Mouse (Mus musculus): Measurements from ENCODE around the gene Cela3b.
A peak's percentile ranks its signal among the peaks of the same experiment; 100 is the strongest.
"Not testable (repeated sequence)": the region's sequence is repeated elsewhere in the genome, so short reads cannot be mapped to it uniquely, and the experiment has no call there.

Cela3b gene

GRCm38 (mm10) chr4:137417712-137418564 lies 12.4 kb downstream of the Cela3b start:
- DNase-seq (ENCODE audit: low spot score in 2 of 2): no peak

DNA sequence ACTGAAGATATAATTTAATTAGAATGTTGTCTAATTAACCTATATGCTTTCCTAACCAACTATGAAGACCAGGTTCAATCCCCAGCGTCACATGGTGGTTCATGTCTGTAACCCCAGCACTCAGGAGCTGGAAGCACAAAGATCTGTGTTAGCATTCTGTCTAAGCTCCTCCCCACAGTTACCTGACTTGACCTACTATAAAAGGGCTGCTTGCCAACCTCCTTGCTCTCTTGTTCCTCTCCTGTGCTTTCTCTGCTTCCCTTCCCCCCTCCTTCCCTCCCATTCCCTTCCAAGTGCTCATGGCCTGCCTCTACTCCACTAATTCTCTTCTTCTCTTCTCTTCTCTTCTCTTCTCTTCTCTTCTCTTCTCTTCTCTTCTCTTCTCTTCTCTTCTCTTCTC lies 15.4 kb downstream of the Cela3b start:
- no peak for DNase-seq (ENCODE audit: low spot score in 2 of 2)

DNA sequence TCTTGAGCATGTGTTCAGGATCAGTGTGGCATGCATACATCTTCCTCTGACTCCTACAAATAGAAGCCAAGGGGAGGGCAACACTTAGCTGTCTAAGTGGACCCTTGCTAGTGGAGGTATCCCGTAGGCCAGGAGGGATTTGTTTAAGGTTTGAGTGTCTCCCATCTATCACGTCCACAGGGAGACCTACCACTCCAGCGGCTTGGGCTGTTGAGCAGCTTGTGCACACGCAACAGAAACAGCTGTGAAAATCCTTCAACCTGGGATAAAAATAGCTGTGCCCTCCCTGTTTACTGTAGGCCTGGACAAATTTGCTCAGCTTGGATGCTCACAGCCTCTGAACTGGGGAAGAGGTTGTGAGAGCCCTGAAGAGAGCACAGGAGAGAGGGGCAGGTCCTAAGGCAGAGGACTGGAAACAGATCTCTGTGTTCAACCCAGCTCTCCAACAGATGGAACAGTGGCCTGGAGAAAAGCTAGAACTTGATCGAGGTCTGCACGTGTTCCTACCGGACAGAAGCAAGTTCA lies 18.1 kb downstream of the Cela3b start:
- not testable (repeated sequence) for DNase-seq (ENCODE audit: low spot score in 2 of 2)

DNA sequence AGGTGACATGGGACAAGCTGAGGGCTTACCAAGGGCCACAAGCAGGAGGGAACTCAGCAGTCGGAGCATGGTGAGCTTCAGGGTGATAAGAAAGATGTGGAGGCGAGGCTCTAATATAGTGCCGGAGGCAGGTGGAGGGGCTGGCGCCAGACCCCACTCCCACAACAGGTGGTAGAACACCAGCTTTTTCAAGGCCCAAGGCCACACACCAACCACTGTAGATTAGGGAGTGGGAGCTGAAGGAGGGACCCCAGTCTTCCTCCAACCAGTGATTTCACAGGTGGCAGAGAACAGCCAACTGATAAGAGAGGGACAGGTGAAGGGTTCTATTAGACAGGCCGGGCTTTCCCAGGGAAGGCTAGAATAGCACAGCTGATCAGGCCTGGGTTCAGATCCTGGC lies 20.6 kb downstream of the Cela3b start, which contains the start of gene Cela3a:
Cela3a (minus strand) TSS at position 101 of the 400 bp plus-strand sequence.
- no peak for DNase-seq (ENCODE audit: low spot score in 2 of 2)

DNA sequence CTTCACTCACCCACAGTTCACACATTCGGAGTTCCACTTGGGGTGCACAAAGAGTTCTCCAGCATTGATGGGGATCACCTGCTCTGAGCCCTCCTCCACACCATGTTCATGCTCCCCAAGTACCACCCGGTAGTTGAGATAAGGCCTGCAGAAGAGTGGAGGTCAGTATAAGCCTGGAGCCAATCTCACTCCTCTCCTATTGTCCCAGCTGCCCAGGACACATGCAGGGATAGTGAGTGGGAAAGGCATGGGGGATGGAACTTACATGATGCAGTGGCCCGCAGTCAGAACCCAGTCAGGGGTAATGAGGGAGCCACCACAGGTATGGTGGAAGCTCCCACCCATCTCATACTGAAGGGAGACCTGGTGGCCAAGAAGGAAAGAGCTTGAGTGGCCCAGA lies 24.8 kb downstream of the Cela3b start:
- DNase-seq (ENCODE audit: low spot score in 2 of 2): no peak

DNA sequence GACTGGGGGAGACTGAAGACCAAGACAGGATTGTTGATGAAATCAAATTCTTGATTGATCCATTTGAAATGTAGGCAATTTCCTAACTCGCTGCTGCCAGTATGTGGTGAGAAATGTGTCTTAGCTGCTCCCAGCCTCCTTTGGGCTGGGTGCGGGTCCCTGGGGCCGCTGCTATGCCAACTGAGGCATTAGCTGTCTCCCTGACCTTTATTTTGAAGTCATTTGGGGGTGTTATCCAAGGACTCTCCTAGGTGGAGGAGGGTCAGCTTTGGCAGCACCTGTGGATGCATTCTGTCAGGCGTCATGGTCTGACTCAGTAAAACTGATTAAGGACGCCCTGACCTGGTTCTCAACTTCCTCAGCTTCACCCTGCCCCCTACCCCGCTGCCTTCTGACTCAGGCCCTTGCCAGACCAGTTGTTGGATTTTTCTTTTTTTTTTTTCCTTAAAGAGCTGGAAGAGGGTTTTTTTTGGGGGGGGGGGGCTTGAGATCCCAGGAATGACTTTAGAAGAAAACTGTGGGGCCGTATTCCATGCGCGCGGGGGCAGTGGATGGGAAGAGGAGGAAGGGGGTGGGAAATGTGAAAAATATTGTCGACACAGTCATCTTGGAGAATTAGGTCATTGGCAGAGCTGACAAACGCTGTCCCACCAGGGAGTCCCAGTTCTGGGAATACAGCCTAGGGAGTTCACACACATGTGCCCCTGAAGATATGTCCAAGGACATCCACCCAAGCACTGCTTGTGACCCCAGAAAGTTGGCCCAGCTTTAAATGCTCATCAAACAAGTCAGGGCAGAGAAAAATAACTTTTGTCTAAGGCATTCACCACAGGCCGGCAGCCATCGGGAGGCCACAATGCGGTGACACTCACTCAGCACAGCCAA lies 33.5 kb downstream of the Cela3b start:
- peak; percentile 44 to 76 for DNase-seq (ENCODE audit: low spot score in 2 of 2)

DNA sequence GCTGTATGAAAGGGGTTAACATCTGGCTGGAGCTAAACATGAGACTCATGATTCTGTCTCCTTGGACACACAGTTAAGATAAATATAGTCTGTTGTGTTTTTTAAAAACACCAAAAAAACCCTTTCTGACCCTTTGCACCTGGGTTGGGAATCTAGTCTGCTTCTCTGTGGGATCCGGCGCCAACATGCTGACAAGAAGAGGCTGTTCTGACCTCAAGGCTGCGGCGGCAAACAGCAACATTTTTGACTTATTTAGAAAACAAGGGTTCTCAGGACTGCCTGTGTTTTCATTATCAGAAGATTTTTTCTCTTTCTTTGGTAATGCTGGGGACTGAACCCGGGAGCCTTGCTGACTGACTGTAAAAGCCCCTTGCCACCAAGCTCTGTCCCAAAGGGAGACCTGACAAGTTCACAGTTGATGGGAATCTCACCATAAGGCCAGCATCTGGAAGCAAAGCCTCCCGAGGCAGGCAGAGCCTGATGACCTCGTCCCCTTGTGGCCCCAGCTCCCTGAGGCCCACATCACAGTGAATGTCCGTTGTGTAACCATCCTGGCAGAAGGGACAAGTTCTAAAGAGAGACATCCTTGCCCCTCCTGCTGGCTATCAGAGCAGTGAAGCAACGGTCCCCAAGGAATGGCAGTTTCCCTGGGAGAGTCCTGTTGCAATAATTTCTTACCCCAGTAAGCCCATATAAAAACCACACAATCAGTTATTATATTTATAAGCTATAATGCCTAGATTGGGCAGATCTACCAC lies 36.8 kb downstream of the Cela3b start:
- DNase-seq (ENCODE audit: low spot score in 2 of 2): peak in 1 of 2 experiments; percentile 64

GRCm38 (mm10) chr4:137392874-137393273 lies 37.5 kb downstream of the Cela3b start:
- no peak for DNase-seq (ENCODE audit: low spot score in 2 of 2)

GRCm38 (mm10) chr4:137391287-137391686 lies 39.1 kb downstream of the Cela3b start:
- no peak for DNase-seq (ENCODE audit: low spot score in 2 of 2)

DNA sequence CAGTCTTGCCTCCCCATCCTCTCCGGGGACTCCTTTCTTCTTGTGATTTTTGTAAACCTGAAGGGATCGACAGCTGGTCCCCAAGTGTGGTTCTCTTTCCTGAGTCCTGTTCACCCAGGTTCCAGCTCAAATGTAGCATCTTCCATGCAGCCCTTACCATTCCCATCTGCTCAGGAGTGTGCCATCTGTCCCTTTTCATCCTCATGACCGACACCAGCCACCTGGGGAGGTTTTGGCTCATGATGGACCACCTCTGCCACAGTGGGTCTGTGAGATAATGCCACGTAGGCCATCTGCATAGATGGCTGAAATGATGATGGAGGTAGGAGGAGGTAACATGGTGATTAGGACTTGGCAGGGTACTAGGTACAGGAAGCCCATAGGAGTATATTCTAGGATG lies 40.1 kb downstream of the Cela3b start:
- DNase-seq (ENCODE audit: low spot score in 2 of 2): no peak

DNA sequence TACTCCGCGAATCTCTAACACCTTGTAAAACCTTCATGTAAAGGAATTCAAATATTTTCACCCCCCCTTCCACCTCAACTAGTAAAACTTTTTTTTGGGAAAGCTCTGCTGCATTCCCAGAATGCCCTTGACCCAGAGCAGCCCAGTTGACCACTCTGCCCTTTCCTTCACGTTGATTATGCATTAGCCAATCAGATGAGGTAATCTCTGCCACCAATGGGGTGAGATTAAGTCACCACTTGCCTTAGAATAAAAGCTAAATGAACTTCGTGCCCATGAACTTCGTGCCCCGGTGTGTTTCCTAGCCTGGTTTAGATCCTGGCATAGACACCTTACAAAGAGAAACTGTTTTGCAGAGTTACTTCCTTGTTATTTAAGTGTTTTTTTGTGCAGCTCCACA lies 41.4 kb downstream of the Cela3b start:
- no peak for DNase-seq (ENCODE audit: low spot score in 2 of 2)

DNA sequence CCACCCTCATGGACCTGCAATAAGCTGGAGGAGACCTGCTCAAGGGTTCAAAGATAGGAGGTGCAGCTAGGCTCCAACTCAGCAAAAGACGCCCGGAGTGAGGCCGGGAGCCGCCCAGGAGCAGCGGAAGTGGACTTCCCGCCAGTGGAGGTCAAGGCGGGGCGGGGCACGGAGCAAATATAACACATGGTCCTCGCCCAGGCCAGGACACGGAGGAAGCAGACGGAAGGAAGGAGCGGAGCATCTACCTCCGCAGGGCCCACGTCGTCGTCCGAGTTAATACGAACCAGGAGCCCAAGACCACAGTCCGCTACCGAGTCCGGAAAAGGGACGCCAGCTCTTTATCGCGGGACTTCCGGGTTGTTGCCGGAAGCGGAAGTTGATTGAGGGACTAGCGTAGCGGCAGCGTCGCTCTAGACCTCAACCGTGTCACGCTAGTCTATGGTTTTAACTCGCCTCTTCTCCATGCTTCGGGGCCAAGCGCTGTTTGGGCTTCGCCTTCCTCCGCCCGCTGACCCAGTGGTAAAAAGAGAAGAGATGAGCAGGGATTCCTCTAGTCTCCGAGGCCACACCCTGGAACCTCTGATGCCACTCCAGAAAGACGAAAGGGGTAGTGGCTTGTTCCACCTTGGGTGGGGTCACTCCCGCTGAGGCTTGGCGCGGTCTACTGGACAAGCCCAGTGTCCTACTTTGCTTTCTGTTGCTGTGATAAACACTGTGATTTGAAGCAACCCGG lies 42.1 kb downstream of the Cela3b start:
- DNase-seq (ENCODE audit: low spot score in 2 of 2): peak; percentile 85 to 86

GRCm38 (mm10) chr4:137387482-137388058 lies 42.8 kb downstream of the Cela3b start:
- no peak for DNase-seq (ENCODE audit: low spot score in 2 of 2)

DNA sequence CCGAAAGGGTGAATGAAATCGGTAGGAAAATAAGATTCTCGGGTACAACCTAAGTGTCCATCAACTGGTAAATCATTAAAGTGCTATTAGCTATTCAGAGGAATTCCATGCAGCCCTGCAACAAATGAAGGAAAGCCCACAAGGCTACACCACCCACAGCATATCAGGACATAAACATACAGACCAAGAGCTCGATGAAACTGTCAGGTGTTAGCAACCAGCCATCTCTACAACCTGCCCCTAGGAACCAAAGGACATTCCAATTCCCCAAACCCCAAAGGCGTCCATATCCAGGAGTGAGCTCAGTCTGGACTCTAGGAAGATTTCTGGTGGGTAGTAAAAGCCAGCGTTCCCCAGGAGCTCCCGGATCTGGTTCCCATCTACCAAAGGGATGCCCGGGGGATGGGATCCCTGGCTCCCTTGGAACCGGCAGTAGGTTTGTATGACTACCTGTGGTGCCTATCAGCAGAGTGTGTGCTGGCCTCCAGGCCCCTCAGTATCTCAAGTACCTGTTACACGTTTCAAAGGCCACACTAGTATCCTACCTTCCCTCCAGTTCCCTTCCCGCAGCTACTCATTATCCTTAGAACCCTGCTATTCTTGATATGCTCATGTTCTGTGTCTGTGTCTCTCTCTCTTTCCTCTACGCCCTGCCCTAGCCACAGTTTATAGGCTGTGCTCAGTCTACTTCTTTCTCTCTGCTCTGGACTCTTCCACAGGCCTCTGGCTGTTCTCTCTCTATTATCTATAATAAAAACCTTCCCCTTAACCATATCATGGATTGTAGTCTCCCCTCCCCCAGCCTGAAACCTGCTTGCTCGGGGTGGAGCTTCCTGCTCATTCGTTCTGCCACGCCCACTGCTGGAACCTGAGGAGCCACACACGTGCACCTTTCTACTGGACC lies 49.4 kb downstream of the Cela3b start:
- no peak for DNase-seq (ENCODE audit: low spot score in 2 of 2)

GRCm38 (mm10) chr4:137379713-137380255 lies 50.6 kb downstream of the Cela3b start:
- no peak for DNase-seq (ENCODE audit: low spot score in 2 of 2)

DNA sequence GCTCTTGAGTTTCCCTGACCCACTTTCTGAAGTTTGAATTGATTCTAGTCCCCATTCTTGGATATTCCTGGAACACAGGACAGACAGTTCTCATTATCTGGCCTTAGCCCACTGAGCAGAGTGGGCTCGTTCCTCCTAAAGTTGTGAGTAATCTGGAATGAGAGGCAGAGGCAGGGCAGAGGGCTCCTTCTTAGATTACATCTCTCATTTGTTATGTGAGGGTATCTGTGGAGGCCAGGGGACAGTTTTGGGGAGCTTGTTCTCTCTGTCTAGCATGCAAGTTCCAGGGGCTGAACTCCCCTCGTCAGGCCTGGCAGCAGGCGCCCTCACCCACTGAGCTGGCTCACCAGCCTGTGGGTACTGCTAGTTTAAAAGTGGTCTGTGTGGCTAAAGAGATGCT lies 51.3 kb downstream of the Cela3b start:
- no peak for DNase-seq (ENCODE audit: low spot score in 2 of 2)

DNA sequence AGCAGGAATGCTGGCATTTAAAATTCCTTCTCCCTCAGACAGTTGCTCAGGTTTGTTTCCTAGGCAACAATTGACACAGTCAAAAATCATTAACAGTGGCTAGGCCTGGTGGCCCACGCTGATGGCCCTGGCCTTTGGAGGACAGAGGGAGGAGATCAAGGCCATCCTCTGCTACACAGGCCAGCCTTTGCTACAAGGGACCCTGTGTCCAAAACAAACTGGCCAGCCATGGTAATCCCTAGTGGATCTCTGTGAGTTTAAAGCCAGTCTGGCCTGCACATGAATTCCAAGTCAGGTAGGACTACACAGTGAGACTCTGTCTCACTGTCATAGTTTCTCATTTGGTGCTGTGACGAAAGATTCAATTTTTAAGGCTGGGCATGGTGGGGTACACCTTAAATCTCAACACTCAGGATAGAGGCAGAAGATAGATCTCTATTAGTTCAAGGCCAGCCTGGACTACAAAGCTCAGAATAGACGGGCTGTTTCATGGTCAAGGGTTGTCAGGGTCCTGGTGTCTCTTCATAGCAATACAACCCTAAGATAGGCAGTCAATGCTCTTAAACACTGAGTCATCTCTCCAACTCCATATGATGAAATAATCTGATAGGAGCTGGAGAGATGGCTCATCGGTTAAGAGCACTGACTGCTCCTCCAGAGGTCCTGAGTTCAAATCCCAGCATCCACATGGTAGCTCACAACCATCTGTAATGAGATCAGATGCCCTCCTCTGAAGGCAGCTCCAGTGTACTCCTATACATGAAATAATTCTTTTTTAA lies 52.6 kb downstream of the Cela3b start:
- DNase-seq (ENCODE audit: low spot score in 2 of 2): no peak

DNA sequence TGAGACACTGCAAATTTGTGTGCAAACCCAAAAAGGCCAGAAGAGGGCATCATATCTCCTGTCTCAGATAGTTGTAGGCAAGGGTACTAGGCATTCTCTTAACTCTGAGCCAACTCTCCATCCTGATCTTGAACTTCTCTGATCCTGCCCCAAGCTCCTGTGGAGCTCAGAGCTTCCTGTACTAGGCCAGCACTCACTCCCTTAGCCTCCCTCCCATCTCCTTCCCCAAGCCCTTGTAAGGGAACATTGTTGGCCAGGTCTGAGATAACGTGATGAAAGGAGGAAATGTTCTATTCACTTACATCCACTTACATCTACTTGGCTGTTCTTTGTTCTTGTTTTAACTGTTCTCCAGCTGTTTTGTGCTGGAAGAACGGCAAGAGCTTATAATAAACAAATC lies 53.6 kb downstream of the Cela3b start:
- no peak for DNase-seq (ENCODE audit: low spot score in 2 of 2)

Data from urinary bladder, postnatal 36 days (tissue).